Mouse (Mus musculus): ENCODE measurements at regions not wholly inside any gene's neighbourhood (a gene's known extent, or its start where the extent isn't known, plus 50 kb on each side); places are given as distances from the start of the nearest gene placed in this dataset.

DNA sequence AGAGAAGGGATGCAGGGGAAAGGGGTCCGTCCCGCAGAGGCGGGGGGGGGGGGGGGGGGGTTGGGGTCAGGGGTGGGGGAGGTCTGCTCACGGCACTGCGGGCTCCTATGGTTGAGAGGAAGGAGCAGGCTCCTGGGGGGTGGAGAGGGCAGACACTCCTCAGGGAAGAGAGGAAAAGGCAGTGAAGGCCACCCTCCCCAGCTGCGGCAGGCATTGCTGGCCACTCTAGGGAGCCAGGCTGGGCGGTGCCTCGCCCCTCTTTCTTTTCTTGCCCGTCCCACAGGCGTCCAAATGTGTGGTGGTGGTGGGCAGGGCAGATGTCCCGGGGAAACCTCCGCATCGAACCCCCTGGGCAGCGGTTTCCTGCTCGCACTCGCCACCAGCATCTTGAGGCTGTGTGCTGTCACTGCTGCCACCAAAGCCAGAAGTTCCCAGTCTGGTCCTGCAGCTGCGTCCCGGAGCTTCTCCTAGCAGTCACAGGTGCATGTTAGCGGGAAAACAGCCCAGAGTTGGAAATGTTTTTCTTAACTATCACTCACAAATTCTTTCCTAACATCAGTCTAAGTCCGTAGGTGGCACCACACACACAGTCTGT is 110.4 kb downstream of the Dsel start:
- peak overlapping the region; percentile 59 for H3K4me2 ChIP-seq

More for the DNA sequence above, 110.4 kb downstream of the Dsel start:
- H3K9ac ChIP-seq, result no peak overlapping the region
- no peaks in the 10 kb centered on the region for H3K4me1 ChIP-seq (replicated peaks)
- no peak overlapping the region for H3K27ac ChIP-seq
- H3K27me3 ChIP-seq, result no peaks in the 10 kb centered on the region
- ATAC-seq (replicated peaks; ENCODE audit: insufficient number of reproducible peaks, insufficient read depth, low FRiP score, low read depth), result no peak
- H3K9me3 ChIP-seq (replicated peaks), result no peaks in the 10 kb centered on the region
- H3K4me3 ChIP-seq, result peak overlapping the region; percentile 26
- H3K36me3 ChIP-seq, result no peaks in the 10 kb centered on the region
- WGBS, result 3% methylated on average over 18 of the region's 20 CpGs
